Mouse (Mus musculus): ENCODE results near the gene Dok3.

- TF ChIP-seq MYC (IDR thresholded peaks at IDR 0.05; ENCODE audit: low read depth, low read length) (no peak), KAT2A (IDR thresholded peaks at IDR 0.05; ENCODE audit: insufficient replicate concordance, low read length) (no peak), MAX (IDR thresholded peaks at IDR 0.05; ENCODE audit: low read length) (no peak), CTCF (conservative IDR thresholded peaks at IDR 0.05 in 1 of 2, IDR thresholded peaks at IDR 0.05 in 1 of 2; ENCODE audit: low read depth in 2 of 2, low read length in 2 of 2) (no peak), POLR2A (IDR thresholded peaks at IDR 0.05; ENCODE audit: low read depth, low read length) (no peak), ZC3H11A (IDR thresholded peaks at IDR 0.05; ENCODE audit: low read depth, low read length) (no peak)
Measured at GRCm38 (mm10) chr13:55544792-55545191, 15.7 kb upstream of the Dok3 start.

Measured in CH12.LX (cell line).